Mouse (Mus musculus): ENCODE measurements around the gene Fgfr2. TPM values are rescaled to one million over a fixed set of nuclear protein-coding genes. Genes with fewer than 3 reads are reported as not detected.
A peak's percentile ranks its signal among the peaks of the same experiment; 100 is the strongest.

Gene Fgfr2
- polyA plus RNA-seq, 1 experiment from 2014 or later, result 11.2 TPM

DNA sequence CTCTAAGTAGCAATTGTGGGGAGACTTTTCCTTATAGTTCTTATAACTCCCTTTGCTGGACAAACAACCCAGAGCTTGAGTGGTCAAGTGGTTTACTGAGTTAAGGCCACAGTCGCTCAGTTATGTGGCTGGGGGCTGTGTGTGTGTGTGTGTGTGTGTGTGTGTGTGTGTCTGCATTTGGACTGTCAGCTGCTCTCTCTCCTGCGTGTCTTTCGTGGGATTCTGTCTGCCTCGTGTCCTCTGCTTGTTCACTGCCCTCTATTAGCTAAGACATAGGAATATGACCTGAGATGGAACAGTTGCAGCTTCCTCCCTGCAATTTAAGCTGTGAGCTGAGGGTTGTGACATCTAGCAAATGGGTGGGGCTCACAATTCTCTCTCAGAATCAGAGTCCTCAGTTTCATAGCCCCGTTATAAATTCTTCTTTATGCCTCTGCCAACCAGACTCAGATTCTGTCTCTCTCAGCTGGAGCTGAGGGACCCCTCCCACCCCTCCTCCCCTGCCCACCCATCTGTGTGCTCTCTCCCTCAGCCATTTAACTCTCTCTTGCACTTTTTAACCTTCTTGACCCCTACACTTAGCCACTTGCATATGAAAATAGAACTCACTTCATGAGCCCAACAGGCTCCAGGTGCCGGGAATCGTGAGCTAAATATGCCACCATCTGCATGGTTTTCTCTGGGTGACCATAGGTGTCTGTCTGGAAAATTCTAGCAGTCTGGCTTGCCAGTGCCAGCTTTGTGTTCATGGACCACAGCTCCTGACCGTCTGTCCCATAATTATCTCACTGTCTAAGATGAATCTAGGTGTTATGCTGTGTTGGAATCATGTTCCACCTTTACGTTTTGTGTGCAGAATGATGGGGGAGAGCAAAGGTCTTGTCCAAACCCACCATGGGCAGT lies 2413.5 kb downstream of the Fgfr2 start:
- H3K4me1 ChIP-seq (ENCODE audit: insufficient read depth), result peaks cover 6% of the 10 kb centered on the region
- no peaks in the 10 kb centered on the region for H3K9me3 ChIP-seq (ENCODE audit: low read length)
- WGBS (ENCODE audit: insufficient replicate concordance), result 53% methylated on average over 9 of the region's 9 CpGs
- no peak overlapping the region for H3K9ac ChIP-seq (replicated peaks)
- H3K27ac ChIP-seq (ENCODE audit: low read depth), result peak overlapping the region; percentile 50
- ATAC-seq, result no peak
- H3K4me3 ChIP-seq (ENCODE audit: low read depth, low read length), result no peak overlapping the region
- no peaks in the 10 kb centered on the region for H3K36me3 ChIP-seq (replicated peaks; ENCODE audit: insufficient read depth, low read length)
- TF ChIP-seq EP300 (IDR thresholded peaks at IDR 0.05; ENCODE audit: low read depth), result no peak
- no peak for TF ChIP-seq CTCF (IDR thresholded peaks at IDR 0.05; ENCODE audit: low read depth)
- H3K4me2 ChIP-seq (ENCODE audit: low read depth, low read length), result peak overlapping the region; percentile 42; the same call in 1 of the 2 replicates
- no peaks in the 10 kb centered on the region for H3K27me3 ChIP-seq (ENCODE audit: insufficient read depth, low read length)
- DNase-seq, result no peak

DNA sequence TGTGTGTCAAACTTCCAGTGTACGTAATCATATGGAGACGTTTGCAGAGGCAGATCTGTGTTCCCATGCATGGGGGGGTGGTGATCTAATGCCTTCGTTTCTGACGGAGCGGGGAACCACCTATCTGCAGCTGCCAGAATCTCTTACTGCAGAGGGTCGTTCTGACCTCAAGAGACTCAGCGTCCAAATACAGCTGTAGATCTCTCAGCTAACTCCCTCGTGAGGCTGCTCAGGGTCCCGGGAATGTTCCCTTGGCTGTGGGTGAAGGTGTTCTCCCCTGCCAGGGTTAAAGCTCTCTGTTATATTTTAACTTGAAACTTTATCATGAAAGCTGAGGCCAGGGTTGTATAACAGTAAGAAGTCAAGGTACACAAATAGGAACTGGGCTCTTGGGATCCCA lies 2414.2 kb downstream of the Fgfr2 start:
- Histone ChIP-seq H3K4me2 (ENCODE audit: low read depth, low read length) (peak overlapping the region; percentile 42), H3K27ac (ENCODE audit: low read depth) (peak overlapping the region; percentile 50), H3K36me3 (replicated peaks; ENCODE audit: insufficient read depth, low read length) (no peaks in the 10 kb centered on the region), H3K9me3 (ENCODE audit: low read length) (no peaks in the 10 kb centered on the region), H3K4me3 (ENCODE audit: low read depth, low read length) (no peak overlapping the region), H3K27me3 (ENCODE audit: insufficient read depth, low read length) (no peaks in the 10 kb centered on the region), H3K9ac (replicated peaks) (no peak overlapping the region), H3K4me1 (ENCODE audit: insufficient read depth) (peaks cover 6% of the 10 kb centered on the region)
- 0 out of 2 replicates have a peak, but pooled peaks have one; percentile 40 for ATAC-seq
- DNase-seq, result no peak
- WGBS (ENCODE audit: insufficient replicate concordance), result 52% methylated on average over 9 of the region's 9 CpGs
- TF ChIP-seq EP300 (IDR thresholded peaks at IDR 0.05; ENCODE audit: low read depth) (no peak), CTCF (IDR thresholded peaks at IDR 0.05; ENCODE audit: low read depth) (no peak)

DNA sequence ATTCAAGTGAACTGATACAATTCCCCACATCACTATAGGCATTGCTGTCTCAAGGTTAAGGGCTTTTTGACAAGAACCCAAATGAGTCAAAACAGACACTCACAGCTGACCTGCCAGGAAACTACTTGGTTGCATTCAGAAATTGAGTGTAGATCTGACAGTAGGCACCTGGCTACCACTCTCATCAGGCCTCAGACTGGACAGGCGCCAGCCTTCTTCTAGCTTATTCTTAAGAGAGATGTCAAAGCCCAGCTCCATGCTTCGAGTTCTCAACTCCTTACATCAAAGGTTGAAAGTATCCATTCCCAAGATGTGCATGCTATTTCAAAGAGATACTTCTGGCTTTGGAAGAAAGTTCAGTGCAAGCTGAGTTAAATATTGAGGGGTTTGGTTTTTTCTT lies 2417.9 kb downstream of the Fgfr2 start:
- DNase-seq (no peak), ATAC-seq (no peak)
- 68% methylated on average over 2 of the region's 2 CpGs for WGBS (ENCODE audit: insufficient replicate concordance)
- TF ChIP-seq EP300 (IDR thresholded peaks at IDR 0.05; ENCODE audit: low read depth), result no peak
- TF ChIP-seq CTCF (IDR thresholded peaks at IDR 0.05; ENCODE audit: low read depth), result no peak
- H3K4me3 ChIP-seq (ENCODE audit: low read depth, low read length), result no peak overlapping the region
- H3K9ac ChIP-seq (replicated peaks), result no peak overlapping the region
- no peak overlapping the region for H3K27ac ChIP-seq (ENCODE audit: low read depth)
- no peaks in the 10 kb centered on the region for H3K36me3 ChIP-seq (replicated peaks; ENCODE audit: insufficient read depth, low read length)
- no peak overlapping the region for H3K4me2 ChIP-seq (ENCODE audit: low read depth, low read length)
- no peaks in the 10 kb centered on the region for H3K27me3 ChIP-seq (ENCODE audit: insufficient read depth, low read length)
- H3K4me1 ChIP-seq (ENCODE audit: insufficient read depth), result peaks cover 6% of the 10 kb centered on the region; the same call in 1 of the 2 replicates
- H3K9me3 ChIP-seq (ENCODE audit: low read length), result no peaks in the 10 kb centered on the region

DNA sequence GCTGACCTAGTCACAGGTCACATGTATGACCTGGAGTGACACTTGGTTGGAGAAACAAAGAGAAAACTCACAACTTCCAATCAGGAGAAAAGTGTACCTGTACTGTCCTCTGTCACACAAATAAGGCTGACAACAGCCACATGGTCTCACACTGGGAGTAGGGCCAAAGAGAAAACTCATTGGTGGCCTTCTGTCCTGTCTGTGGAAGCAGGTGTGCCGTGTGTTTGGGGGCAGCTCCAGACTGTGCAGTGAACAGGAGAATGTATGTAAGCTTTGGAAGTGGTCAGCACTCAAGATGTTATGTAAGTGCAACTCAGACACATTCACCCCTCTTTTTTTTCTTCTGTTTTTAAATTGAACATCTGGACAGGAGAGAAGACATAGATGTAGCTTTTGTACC lies 2421.8 kb downstream of the Fgfr2 start:
- ATAC-seq, result no peak; the same call in 1 of the 2 replicates
- WGBS (ENCODE audit: insufficient replicate concordance), result 63% methylated on average over 1 of the region's 1 CpGs

DNA sequence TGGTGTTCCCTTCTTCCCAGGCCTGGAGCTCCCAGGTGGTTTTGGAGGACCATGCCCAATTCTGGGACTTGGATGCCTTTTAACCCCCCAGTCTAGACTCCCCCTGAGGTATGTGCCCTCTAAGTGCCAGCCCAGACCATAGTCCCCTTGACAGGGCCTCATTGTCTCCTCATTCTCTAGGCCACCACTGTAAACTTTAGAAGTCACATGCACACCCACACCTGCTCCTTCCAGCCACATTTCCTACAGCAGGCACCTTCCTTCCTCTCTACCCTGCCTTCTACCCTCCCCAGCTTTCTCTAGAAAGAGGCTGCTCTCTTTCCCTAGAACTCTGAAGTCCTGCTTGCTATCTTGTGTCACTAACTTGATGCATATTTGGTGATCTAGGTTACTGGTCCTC lies 2424.7 kb downstream of the Fgfr2 start:
- no peak for ATAC-seq
- Histone ChIP-seq H3K4me2 (ENCODE audit: low read depth, low read length) (no peak overlapping the region), H3K27ac (ENCODE audit: low read depth) (no peak overlapping the region), H3K9ac (replicated peaks) (no peak overlapping the region), H3K9me3 (ENCODE audit: low read length) (no peaks in the 10 kb centered on the region), H3K27me3 (ENCODE audit: insufficient read depth, low read length) (no peaks in the 10 kb centered on the region), H3K4me3 (ENCODE audit: low read depth, low read length) (no peak overlapping the region), H3K36me3 (replicated peaks; ENCODE audit: insufficient read depth, low read length) (no peaks in the 10 kb centered on the region), H3K4me1 (ENCODE audit: insufficient read depth) (no peaks in the 10 kb centered on the region; the same call in 1 of the 2 replicates)
- DNase-seq, result no peak
- TF ChIP-seq EP300 (IDR thresholded peaks at IDR 0.05; ENCODE audit: low read depth), result no peak
- TF ChIP-seq CTCF (IDR thresholded peaks at IDR 0.05; ENCODE audit: low read depth), result no peak

More for the DNA sequence above, 2421.8 kb downstream of the Fgfr2 start:
- Histone ChIP-seq H3K4me2 (ENCODE audit: low read depth, low read length) (no peak overlapping the region), H3K4me3 (ENCODE audit: low read depth, low read length) (no peak overlapping the region), H3K27ac (ENCODE audit: low read depth) (no peak overlapping the region), H3K36me3 (replicated peaks; ENCODE audit: insufficient read depth, low read length) (no peaks in the 10 kb centered on the region), H3K4me1 (ENCODE audit: insufficient read depth) (no peaks in the 10 kb centered on the region; the same call in 1 of the 2 replicates), H3K9me3 (ENCODE audit: low read length) (no peaks in the 10 kb centered on the region), H3K9ac (replicated peaks) (no peak overlapping the region), H3K27me3 (ENCODE audit: insufficient read depth, low read length) (no peaks in the 10 kb centered on the region)
- no peak for TF ChIP-seq CTCF (IDR thresholded peaks at IDR 0.05; ENCODE audit: low read depth)
- no peak for DNase-seq

DNA sequence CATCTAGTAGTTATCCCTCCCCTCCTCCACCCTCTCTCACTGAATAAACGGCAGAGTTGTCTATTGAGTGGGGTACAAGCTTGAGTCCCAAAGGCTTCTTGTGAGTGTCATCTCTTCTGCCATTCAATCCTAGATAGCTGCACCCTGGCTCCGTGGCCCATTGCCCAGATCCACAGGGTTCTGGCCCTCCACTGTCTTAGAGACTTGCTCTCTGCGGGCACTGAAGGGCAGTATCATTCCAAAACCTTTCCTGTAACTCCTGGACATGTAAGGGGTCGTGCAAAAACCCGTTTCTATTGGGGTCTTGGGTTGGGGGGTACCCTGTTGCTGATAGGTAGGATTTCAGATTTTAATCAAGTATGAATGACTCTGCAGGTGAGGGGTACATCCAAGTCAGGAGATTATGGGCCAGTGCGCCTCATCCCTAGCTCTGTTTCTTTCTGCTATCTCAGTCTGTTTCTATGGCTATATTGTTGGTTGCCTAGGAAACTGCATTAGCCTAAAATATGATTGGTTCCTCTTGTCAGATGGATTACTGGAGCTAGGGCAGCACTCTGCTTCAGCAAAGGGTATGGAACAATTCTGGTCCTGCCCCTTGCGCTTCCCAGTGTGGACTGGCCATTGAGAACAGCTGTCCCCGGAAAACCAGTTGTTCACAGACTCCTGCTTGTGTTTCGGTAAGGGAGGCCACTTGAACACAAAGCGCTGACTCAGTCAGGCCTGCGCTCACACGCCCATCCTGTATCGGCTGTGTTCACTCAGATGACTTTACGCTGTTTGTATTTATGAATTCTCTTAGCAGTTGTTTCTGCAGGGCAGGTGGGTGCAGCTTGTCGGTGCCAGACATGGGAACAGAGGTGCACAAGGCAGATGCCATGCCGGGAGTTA lies 2426.6 kb downstream of the Fgfr2 start:
- Histone ChIP-seq H3K4me1 (ENCODE audit: insufficient read depth) (peaks cover 6% of the 10 kb centered on the region), H3K36me3 (replicated peaks; ENCODE audit: insufficient read depth, low read length) (no peaks in the 10 kb centered on the region), H3K9ac (replicated peaks) (no peak overlapping the region), H3K9me3 (ENCODE audit: low read length) (no peaks in the 10 kb centered on the region), H3K4me2 (ENCODE audit: low read depth, low read length) (no peak overlapping the region), H3K27me3 (ENCODE audit: insufficient read depth, low read length) (no peaks in the 10 kb centered on the region), H3K27ac (ENCODE audit: low read depth) (no peak overlapping the region), H3K4me3 (ENCODE audit: low read depth, low read length) (no peak overlapping the region)
- no peak for TF ChIP-seq CTCF (IDR thresholded peaks at IDR 0.05; ENCODE audit: low read depth)
- 80% methylated on average over 16 of the region's 16 CpGs for WGBS (ENCODE audit: insufficient replicate concordance)
- ATAC-seq (no peak), DNase-seq (no peak)

All from liver, postnatal 0 days (tissue).